Mouse (Mus musculus): ENCODE measurements around the gene Pdzd7. TPM values are rescaled to one million over a fixed set of nuclear protein-coding genes. Genes with fewer than 3 reads are reported as not detected.

The Pdzd7 gene
- polyA plus RNA-seq, 1 experiment from 2014 or later, result 0.11 TPM

DNA sequence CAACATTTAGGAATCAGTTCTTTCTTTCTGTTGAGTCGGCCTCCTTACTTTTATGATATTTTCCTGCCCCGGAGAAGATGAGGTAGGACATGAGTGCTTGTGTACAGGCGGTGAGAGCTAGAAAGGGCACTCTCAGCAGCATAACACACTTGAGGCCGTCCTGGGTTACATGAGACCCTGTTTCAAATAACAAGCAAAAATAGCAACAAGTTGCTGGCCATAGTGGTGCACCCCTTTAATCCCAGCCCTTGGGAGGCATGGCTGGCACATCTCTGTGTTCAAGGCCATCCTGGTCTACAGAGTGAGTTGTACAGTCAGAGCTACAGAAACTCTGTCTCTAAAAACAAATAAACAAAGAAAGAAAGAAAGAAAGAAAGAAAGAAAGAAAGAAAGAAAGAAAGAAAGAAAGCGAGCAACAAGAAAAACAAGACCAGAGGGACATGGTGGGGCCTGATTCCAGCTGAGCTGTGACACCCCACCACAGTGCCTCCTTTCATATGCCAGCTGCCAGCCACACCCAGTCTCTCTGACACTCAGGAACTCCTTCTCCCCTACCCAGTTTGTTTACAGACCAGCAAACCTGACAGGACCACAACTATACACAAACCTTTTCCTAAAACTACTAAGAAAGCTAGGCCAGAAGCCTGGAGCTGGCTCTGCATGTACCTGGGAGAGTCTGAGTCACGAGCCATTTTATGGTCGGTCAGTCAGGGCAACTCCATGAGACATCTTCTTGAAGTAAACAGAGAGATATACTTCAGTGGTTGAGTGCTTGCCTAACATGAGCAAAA, 11.6 kb upstream of the Pdzd7 start:
- WGBS, result 67% methylated on average over 7 of the region's 7 CpGs
- Histone ChIP-seq H3K27me3 (no peaks in the 10 kb centered on the region), H3K36me3 (peaks cover 13% of the 10 kb centered on the region; the same call in 1 of the 2 replicates), H3K4me3 (peak overlapping the region; percentile 64), H3K4me1 (replicated peaks) (peaks cover 25% of the 10 kb centered on the region), H3K4me2 (peak overlapping the region; percentile 84), H3K9ac (peak overlapping the region; percentile 71), H3K27ac (peak overlapping the region; percentile 98), H3K9me3 (replicated peaks) (no peaks in the 10 kb centered on the region)
- ATAC-seq (replicated peaks; ENCODE audit: insufficient number of reproducible peaks, insufficient read depth, low FRiP score, low read depth), result no peak

DNA sequence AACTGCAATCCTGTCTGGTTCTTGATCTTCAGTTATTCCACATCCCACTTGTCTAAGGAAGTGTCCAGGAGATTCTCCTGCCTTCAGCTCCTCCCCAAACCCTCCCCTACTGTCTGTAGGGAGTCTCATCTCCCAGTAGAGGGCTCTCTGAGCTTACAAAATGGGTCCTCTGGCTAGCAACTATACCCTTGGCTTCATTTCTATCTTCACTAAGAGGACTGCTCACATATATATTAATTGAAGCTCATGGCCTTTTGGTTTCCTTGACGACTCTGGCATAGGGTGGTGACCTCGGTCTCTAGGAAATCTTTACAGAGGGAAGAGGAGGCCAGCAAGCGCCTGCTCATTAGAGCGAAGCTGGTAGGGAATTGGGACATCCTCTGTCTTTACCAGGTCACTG, 10.8 kb upstream of the Pdzd7 start:
- no peak overlapping the region for H3K4me3 ChIP-seq
- H3K4me2 ChIP-seq, result no peak overlapping the region
- no peak for ATAC-seq (replicated peaks; ENCODE audit: insufficient number of reproducible peaks, insufficient read depth, low FRiP score, low read depth)
- no peaks in the 10 kb centered on the region for H3K9me3 ChIP-seq (replicated peaks)
- peak overlapping the region; percentile 98; the same call in 1 of the 2 replicates for H3K27ac ChIP-seq
- no peaks in the 10 kb centered on the region for H3K27me3 ChIP-seq
- 48% methylated on average over 4 of the region's 4 CpGs for WGBS
- H3K36me3 ChIP-seq, result peaks cover 13% of the 10 kb centered on the region; the same call in 1 of the 2 replicates
- no peak overlapping the region for H3K9ac ChIP-seq
- peaks cover 25% of the 10 kb centered on the region for H3K4me1 ChIP-seq (replicated peaks)

DNA sequence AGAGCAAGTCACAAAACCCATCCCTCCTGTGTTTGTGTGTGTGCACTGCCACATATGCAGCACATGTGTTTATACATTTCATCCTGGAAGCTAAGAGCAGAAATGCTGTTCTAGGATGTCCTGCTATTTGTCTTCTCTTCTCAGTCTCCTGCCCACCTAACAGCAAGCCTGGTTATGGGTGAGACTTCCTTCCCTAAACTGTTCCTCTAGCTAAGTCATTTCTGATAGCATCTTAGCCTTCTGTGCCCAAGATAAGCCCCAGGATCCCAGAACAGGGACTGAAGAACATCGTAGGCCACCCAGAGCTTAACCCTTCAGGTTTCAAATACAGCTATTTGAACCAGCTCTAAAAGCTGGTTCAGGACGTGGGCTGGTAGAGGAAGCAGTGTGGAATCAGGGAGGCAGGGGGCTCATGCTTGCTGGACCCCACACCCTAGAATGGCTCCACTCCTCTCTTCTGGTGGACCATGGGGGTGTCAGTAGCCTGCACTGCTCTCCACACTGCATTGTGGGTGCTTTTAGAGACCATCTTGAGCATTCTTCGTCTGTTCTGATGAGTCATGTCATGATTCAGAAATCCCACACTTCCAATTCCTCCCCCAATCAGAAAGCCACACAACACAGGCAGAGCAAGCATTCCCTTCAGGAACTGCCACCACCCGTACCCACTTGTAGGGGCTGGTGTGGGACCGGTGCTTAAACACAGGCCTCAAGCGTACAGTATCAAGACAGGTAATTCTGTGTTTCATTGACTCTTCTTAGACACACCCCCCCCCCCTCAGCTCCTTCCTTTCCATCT, 9.6 kb upstream of the Pdzd7 start:
- Histone ChIP-seq H3K4me3 (no peak overlapping the region), H3K4me2 (no peak overlapping the region), H3K27me3 (no peaks in the 10 kb centered on the region), H3K4me1 (replicated peaks) (peaks cover 25% of the 10 kb centered on the region), H3K9me3 (replicated peaks) (no peaks in the 10 kb centered on the region), H3K36me3 (peaks cover 13% of the 10 kb centered on the region; the same call in 1 of the 2 replicates), H3K27ac (no peak overlapping the region), H3K9ac (no peak overlapping the region)
- ATAC-seq (replicated peaks; ENCODE audit: insufficient number of reproducible peaks, insufficient read depth, low FRiP score, low read depth), result no peak
- WGBS, result 77% methylated on average over 6 of the region's 6 CpGs

DNA sequence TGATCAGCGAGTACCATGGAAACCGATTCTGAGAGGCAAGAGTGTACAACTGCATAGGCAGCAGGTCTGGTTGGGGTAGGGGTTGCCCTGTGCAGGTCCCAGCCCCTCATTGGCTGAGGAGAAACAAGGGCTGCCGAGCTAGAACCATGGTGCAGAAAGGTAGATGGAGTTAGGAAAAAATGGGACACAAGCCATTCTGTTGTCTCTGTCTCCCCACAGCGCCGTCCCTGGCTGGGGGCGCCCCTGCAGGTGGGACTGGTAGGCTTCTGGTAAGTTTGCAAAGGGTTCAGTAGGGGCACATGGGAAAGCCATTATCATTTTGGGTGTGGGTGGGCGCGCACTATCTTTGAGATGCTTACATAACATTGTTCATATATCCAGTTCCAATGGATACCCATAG, 7.9 kb upstream of the Pdzd7 start:
- no peak for ATAC-seq (replicated peaks; ENCODE audit: insufficient number of reproducible peaks, insufficient read depth, low FRiP score, low read depth)
- Histone ChIP-seq H3K9me3 (replicated peaks) (no peaks in the 10 kb centered on the region), H3K36me3 (peaks cover 13% of the 10 kb centered on the region; the same call in 1 of the 2 replicates), H3K9ac (no peak overlapping the region), H3K27ac (no peak overlapping the region), H3K4me1 (replicated peaks) (peaks cover 24% of the 10 kb centered on the region), H3K4me2 (no peak overlapping the region), H3K27me3 (no peaks in the 10 kb centered on the region), H3K4me3 (no peak overlapping the region)
- 89% methylated on average over 8 of the region's 8 CpGs for WGBS

DNA sequence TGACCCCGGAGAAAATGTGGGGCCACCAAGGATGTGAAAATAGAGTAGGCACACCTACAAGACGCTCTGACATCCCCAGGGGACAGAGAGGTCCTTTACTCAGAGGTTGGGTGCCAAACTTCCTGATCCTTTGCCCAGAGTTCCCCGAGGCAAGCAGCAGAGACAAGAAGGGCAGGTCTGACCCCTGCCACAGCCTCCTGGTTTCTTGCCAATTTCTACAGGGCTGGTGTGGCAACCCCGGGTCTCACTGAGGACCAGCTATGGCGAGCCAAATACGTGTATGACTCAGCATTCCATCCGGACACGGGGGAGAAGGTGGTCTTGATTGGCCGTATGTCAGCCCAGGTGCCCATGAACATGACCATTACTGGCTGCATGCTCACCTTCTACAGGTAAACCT, 4.0 kb upstream of the Pdzd7 start:
- Histone ChIP-seq H3K27me3 (peaks cover 17% of the 10 kb centered on the region), H3K4me1 (replicated peaks) (peaks cover 26% of the 10 kb centered on the region), H3K9ac (no peak overlapping the region), H3K4me2 (no peak overlapping the region), H3K9me3 (replicated peaks) (no peaks in the 10 kb centered on the region), H3K4me3 (no peak overlapping the region), H3K27ac (no peak overlapping the region), H3K36me3 (peaks cover 8% of the 10 kb centered on the region; the same call in 1 of the 2 replicates)
- no peak for ATAC-seq (replicated peaks; ENCODE audit: insufficient number of reproducible peaks, insufficient read depth, low FRiP score, low read depth)
- 74% methylated on average over 9 of the region's 9 CpGs for WGBS

DNA sequence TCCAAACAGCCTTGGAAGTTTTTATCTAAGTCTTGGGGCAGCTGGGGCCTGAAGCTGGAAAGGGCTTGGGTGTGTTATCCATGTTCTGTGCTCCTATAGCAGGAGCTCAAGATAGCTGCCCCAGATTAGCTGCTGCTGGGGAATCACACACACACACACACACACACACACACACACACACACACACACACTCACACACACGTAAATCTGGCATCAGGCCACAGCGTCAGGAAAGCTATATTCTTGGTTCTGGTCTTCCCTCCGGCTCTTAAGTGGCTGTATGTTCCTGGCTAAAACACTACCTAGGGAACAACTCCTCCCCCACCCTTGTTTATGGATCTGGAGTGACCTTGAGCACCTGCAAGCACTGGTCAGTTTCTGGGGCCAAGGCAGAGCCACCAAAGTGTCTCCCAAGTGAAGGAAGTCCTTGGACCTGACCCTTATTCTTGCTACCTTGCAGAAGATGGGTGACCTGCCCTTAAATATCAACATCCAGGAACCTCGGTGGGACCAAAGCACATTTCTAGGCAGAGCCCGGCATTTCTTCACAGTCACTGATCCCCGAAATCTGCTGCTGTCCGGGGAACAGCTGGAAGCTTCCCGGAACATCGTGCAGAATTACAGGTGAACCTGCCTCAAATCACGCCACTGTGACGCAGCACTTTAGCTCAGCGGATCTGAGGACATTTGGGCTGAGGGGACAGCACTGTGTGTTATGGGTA, 3.3 kb upstream of the Pdzd7 start:
- Histone ChIP-seq H3K27me3 (peaks cover 24% of the 10 kb centered on the region), H3K36me3 (peaks cover 8% of the 10 kb centered on the region; the same call in 1 of the 2 replicates)
- WGBS, result 78% methylated on average over 12 of the region's 12 CpGs

DNA sequence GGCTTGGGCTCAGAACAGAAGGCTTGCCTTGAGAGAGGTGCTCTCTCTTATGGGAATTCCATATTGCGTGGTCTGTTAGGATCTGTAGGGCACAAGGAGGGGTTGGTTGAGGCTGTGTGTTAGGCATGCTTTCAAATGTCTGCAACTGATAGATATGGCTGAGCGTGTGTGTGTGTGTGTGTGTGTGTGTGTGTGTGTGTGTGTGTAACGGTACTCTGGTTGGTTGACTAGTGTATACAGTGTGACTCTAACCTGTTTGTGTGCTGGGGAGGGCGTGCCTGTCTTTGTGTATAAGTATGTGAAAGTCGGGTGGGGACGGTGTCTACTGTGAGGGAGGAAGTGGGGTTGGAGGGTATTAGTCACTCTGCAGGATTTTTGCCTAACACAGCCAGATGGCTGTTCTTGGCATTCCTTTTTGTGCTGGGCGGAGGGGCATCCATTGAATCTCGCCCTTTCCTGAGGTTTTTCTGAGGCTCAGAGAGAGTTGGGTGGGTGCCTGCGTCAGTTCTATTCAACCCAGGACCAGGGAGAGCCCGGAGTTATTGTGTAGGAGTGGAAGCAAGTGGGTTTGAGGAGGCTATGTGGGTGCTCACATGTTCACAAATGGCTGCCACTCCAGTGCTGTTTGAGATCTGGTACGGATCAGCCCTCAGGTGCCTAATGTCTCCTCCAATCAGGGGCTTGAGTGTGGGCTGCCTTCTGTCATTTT, 2.6 kb upstream of the Pdzd7 start:
- peak overlapping the region; percentile 93 for H3K27ac ChIP-seq
- H3K4me2 ChIP-seq, result peak overlapping the region; percentile 90
- peak overlapping the region; percentile 63 for H3K4me3 ChIP-seq
- no peaks in the 10 kb centered on the region for H3K9me3 ChIP-seq (replicated peaks)
- peak overlapping the region; percentile 69 for H3K9ac ChIP-seq
- WGBS, result 26% methylated on average over 11 of the region's 11 CpGs
- H3K4me1 ChIP-seq (replicated peaks), result peaks cover 26% of the 10 kb centered on the region
- peaks cover 32% of the 10 kb centered on the region for H3K27me3 ChIP-seq
- peak; percentile 58 for ATAC-seq (replicated peaks; ENCODE audit: insufficient number of reproducible peaks, insufficient read depth, low FRiP score, low read depth)
- H3K36me3 ChIP-seq, result peaks cover 4% of the 10 kb centered on the region; the same call in 1 of the 2 replicates

More for the DNA sequence above, 3.3 kb upstream of the Pdzd7 start:
- Histone ChIP-seq H3K9ac (peak overlapping the region; percentile 69), H3K9me3 (replicated peaks) (no peaks in the 10 kb centered on the region), H3K27ac (peak overlapping the region; percentile 93), H3K4me2 (peak overlapping the region; percentile 90), H3K4me1 (replicated peaks) (peaks cover 26% of the 10 kb centered on the region), H3K4me3 (peak overlapping the region; percentile 63)
- ATAC-seq (replicated peaks; ENCODE audit: insufficient number of reproducible peaks, insufficient read depth, low FRiP score, low read depth), result no peak

DNA sequence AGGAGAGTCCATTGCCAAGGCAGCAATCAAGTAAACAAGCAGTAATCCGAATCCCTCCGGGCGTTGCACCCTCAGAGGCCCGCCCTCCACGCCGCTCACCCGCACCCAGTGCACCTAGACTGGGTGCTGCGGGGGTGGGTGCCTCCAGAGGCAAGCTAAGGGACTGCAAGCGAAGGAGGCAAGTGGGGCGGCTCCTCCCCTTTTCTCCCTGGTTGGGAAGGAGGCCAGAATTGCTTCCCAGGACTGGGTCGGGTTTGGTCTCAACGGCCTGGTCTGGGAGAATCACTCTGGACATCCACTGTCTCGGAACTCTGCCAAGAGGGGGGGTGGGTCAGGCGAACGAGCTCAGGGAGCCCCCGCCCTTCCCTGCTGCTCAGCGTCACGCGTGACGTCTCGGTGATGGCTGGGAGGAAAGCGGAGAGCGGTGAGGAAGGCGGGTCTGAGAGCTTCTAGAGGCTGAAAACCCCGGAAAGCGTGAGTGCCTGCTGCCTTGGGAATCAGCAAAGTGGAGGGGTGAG, 2.0 kb upstream of the Pdzd7 start, which contains the start of gene Sfxn3:
TSS of gene Sfxn3 (plus strand) at position 87 of the 518 bp plus-strand sequence.
- under 1% methylated on average over 26 of the region's 26 CpGs for WGBS
- ATAC-seq (replicated peaks; ENCODE audit: insufficient number of reproducible peaks, insufficient read depth, low FRiP score, low read depth), result peak; percentile 75
- H3K4me1 ChIP-seq (replicated peaks), result peaks cover 26% of the 10 kb centered on the region
- peaks cover 1% of the 10 kb centered on the region; the same call in 1 of the 2 replicates for H3K36me3 ChIP-seq
- peak within 1 kb of the TSS; percentile 69 for H3K9ac ChIP-seq
- H3K9me3 ChIP-seq (replicated peaks), result no peaks in the 10 kb centered on the region
- H3K4me3 ChIP-seq, result peak within 1 kb of the TSS; percentile 63
- peak within 1 kb of the TSS; percentile 93 for H3K27ac ChIP-seq
- peak within 1 kb of the TSS; percentile 90 for H3K4me2 ChIP-seq
- H3K27me3 ChIP-seq, result peaks cover 36% of the 10 kb centered on the region

DNA sequence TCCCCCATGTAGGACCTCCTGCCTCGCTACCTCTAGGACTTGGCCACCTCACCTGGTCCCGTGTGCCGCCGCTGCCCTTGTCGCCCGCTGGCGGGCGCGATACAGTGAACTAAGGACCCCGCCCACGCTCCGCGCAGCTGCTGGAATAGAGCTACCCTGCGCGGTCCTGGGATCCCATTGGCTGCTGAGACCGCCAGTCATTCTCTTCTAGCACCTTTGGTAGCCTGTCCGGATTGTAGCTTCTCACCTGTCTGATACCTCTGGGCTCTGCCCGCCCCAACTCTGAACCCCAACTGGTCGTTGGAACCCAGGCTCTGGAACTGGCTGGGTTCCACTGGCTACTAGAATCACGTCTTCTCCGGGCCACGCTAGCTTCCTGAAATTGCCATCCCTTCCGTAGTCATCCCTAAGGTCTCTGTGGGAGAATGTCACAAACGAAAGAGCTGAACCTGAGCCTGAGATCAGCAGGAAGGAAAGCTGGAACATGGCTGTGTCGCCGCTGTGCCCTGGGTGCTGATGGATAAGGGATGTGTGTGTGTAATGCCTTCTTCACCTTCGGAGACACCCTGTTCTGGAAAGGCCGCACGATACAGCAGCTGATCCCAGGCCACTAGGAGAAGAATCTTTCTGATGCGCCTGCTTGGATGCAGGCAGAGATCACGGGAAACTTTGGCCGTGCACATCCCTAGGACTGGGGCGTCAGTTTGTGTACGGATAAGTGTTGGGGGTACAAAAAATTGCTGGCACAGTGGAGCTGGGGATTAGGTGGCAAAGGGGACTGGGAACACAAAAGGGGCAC, 1.2 kb upstream of the Pdzd7 start:
- H3K9ac ChIP-seq, result peak overlapping the region; percentile 69
- no peaks in the 10 kb centered on the region for H3K9me3 ChIP-seq (replicated peaks)
- H3K36me3 ChIP-seq, result no peaks in the 10 kb centered on the region
- peaks cover 26% of the 10 kb centered on the region for H3K4me1 ChIP-seq (replicated peaks)
- H3K27ac ChIP-seq, result peak overlapping the region; percentile 93
- peak overlapping the region; percentile 63 for H3K4me3 ChIP-seq
- WGBS, result 2% methylated on average over 34 of the region's 34 CpGs
- H3K4me2 ChIP-seq, result peak overlapping the region; percentile 90
- peaks cover 44% of the 10 kb centered on the region for H3K27me3 ChIP-seq
- peak; percentile 33; the same call in 1 of the 2 replicates for ATAC-seq (replicated peaks; ENCODE audit: insufficient number of reproducible peaks, insufficient read depth, low FRiP score, low read depth)

DNA sequence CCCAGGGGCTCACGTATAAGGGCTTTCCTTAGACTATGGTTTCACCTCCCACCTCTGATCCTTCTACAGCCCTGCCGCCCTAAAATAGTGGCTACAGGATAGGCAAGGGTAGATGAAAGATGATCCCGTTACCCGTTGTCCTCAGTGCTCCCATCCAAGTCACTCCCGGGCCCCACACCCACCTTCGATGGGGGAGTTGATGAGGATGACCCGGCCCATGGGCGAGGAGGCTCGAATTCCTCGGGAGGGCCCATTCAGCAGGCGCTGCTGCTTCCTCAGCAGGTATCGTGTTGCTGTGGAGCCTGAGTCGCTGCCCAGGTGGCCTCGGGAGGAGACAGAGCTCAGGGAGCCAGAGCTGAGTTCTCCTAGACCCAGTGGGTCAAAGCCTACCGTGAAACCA, 281 bp downstream of the Pdzd7 start:
- no peak overlapping the region for H3K4me2 ChIP-seq
- H3K27me3 ChIP-seq, result peaks cover 57% of the 10 kb centered on the region
- H3K4me3 ChIP-seq, result no peak overlapping the region
- H3K9ac ChIP-seq, result no peak overlapping the region
- H3K27ac ChIP-seq, result no peak overlapping the region
- no peaks in the 10 kb centered on the region for H3K9me3 ChIP-seq (replicated peaks)
- no peaks in the 10 kb centered on the region for H3K36me3 ChIP-seq
- H3K4me1 ChIP-seq (replicated peaks), result peaks cover 26% of the 10 kb centered on the region
- 35% methylated on average over 15 of the region's 15 CpGs for WGBS
- no peak for ATAC-seq (replicated peaks; ENCODE audit: insufficient number of reproducible peaks, insufficient read depth, low FRiP score, low read depth)

All from heart, embryonic 15.5 days (tissue).